Mouse (Mus musculus): ENCODE results near the gene Omt2a. TPM values are rescaled to one million over a fixed set of nuclear protein-coding genes. Genes with fewer than 3 reads are reported as not detected.

Gene Omt2a
- polyA plus RNA-seq (2015; fragmentation: Illumina TruSeq; extraction: RNeasy Lipid Tissue Mini Kit (QIAGEN cat#74804); ENCODE audit: insufficient read depth, low replicate concordance) = not detected

GRCm38 (mm10) chr9:78314696-78315095, at the start of gene Omt2a:
Omt2a (minus strand) TSS chr9:78314796.

GRCm38 (mm10) chr9:78355611-78356010, 41.0 kb upstream of the Omt2a start, which contains the start of gene Gsta2:
Gsta2 (minus strand) TSS chr9:78355788.

GRCm38 (mm10) chr9:78327289-78327688, 12.7 kb upstream of the Omt2a start, which contains the start of gene Omt2b:
Omt2b (plus strand) TSS chr9:78327589.

GRCm38 (mm10) chr9:78289723-78290122, 24.9 kb downstream of the Omt2a start, which contains the start of gene Gm10639:
Gm10639 (plus strand) TSS chr9:78289923.

Other genes with a start within 250 kb of the Omt2a start
- 73.0 TPM for gene Fbxo9, start 205.7 kb downstream of the Omt2a start, polyA plus RNA-seq (2015; fragmentation: Illumina TruSeq; extraction: RNeasy Lipid Tissue Mini Kit (QIAGEN cat#74804); ENCODE audit: insufficient read depth, low replicate concordance)
- 9.6 TPM for gene Ick, start 205.6 kb downstream of the Omt2a start, polyA plus RNA-seq (2015; fragmentation: Illumina TruSeq; extraction: RNeasy Lipid Tissue Mini Kit (QIAGEN cat#74804); ENCODE audit: insufficient read depth, low replicate concordance)
- gene Gsta4, start 132.0 kb downstream of the Omt2a start, polyA plus RNA-seq (2015; fragmentation: Illumina TruSeq; extraction: RNeasy Lipid Tissue Mini Kit (QIAGEN cat#74804); ENCODE audit: insufficient read depth, low replicate concordance) = 12.8 TPM
- not detected for gene Gsta1, start 84.1 kb downstream of the Omt2a start, polyA plus RNA-seq (2015; fragmentation: Illumina TruSeq; extraction: RNeasy Lipid Tissue Mini Kit (QIAGEN cat#74804); ENCODE audit: insufficient read depth, low replicate concordance)
- not detected for gene Gm3776, start 57.7 kb downstream of the Omt2a start, polyA plus RNA-seq (2015; fragmentation: Illumina TruSeq; extraction: RNeasy Lipid Tissue Mini Kit (QIAGEN cat#74804); ENCODE audit: insufficient read depth, low replicate concordance)
- gene Gm10639, start 24.9 kb downstream of the Omt2a start, polyA plus RNA-seq (2015; fragmentation: Illumina TruSeq; extraction: RNeasy Lipid Tissue Mini Kit (QIAGEN cat#74804); ENCODE audit: insufficient read depth, low replicate concordance) = not detected
- gene Omt2b, start 12.8 kb upstream of the Omt2a start, polyA plus RNA-seq (2015; fragmentation: Illumina TruSeq; extraction: RNeasy Lipid Tissue Mini Kit (QIAGEN cat#74804); ENCODE audit: insufficient read depth, low replicate concordance) = not detected
- not detected for gene Gsta2, start 41.0 kb upstream of the Omt2a start, polyA plus RNA-seq (2015; fragmentation: Illumina TruSeq; extraction: RNeasy Lipid Tissue Mini Kit (QIAGEN cat#74804); ENCODE audit: insufficient read depth, low replicate concordance)
- gene Dppa5a, start 53.4 kb upstream of the Omt2a start, polyA plus RNA-seq (2015; fragmentation: Illumina TruSeq; extraction: RNeasy Lipid Tissue Mini Kit (QIAGEN cat#74804); ENCODE audit: insufficient read depth, low replicate concordance) = not detected
- gene Ooep, start 63.9 kb upstream of the Omt2a start, polyA plus RNA-seq (2015; fragmentation: Illumina TruSeq; extraction: RNeasy Lipid Tissue Mini Kit (QIAGEN cat#74804); ENCODE audit: insufficient read depth, low replicate concordance) = not detected
- 1.5 TPM for gene Ddx43, start 81.0 kb upstream of the Omt2a start, polyA plus RNA-seq (2015; fragmentation: Illumina TruSeq; extraction: RNeasy Lipid Tissue Mini Kit (QIAGEN cat#74804); ENCODE audit: insufficient read depth, low replicate concordance)
- gene Cgas, start 128.4 kb upstream of the Omt2a start, polyA plus RNA-seq (2015; fragmentation: Illumina TruSeq; extraction: RNeasy Lipid Tissue Mini Kit (QIAGEN cat#74804); ENCODE audit: insufficient read depth, low replicate concordance) = 6.5 TPM
- gene Mto1, start 133.4 kb upstream of the Omt2a start, polyA plus RNA-seq (2015; fragmentation: Illumina TruSeq; extraction: RNeasy Lipid Tissue Mini Kit (QIAGEN cat#74804); ENCODE audit: insufficient read depth, low replicate concordance) = 24.9 TPM
- gene Gm17324, start 134.0 kb upstream of the Omt2a start, polyA plus RNA-seq (2015; fragmentation: Illumina TruSeq; extraction: RNeasy Lipid Tissue Mini Kit (QIAGEN cat#74804); ENCODE audit: insufficient read depth, low replicate concordance) = not detected
- 13,150 TPM for gene Eef1a1, start 174.4 kb upstream of the Omt2a start, polyA plus RNA-seq (2015; fragmentation: Illumina TruSeq; extraction: RNeasy Lipid Tissue Mini Kit (QIAGEN cat#74804); ENCODE audit: insufficient read depth, low replicate concordance)

Measured in spleen, adult 10 weeks (tissue).